Mouse (Mus musculus): ENCODE data around the gene Sv2c. TPM values are rescaled to one million over a fixed set of nuclear protein-coding genes. Genes with fewer than 3 reads are reported as not detected.

Sv2c gene
- polyA plus RNA-seq, 1 experiment from 2014 or later: 0.86 TPM

DNA sequence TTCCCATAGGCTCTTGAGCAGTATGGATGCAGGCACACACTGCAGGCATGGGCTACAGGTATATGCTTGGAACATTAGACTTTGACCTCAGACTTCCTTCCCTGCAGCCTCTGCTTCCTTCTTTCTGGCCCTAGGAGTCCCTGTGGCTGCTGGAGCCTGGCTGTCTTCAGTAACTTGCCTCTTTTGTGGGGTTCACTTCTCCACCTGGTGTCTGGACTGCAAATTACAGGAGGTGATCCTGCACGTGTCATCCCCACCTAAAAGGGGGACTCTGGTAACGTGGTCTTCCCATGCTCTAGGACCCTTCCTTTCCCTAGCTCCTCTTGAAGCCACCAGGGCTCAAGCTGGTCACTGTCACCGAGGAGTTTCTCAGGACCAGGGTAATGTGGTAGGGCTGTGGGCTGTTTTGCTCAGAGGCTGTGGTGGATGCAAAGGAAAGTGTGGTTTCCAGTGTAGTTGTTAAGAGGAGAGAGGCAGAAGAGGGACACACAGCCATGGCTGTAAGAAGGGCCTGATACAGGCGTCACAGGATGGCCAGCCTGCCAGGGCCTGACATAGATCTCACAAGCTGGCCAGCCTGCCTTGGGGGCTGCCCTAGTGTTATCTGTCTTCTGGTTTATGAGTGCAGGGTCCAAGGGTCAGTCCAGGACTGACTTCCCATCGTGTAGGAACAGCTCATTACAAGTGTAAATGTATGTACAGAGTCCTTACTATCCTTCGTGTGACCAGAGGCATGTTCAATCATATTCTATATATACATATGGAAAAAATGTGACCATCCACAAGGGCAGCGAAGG lies 181.1 kb downstream of the Sv2c start:
- Histone ChIP-seq H3K9ac (ENCODE audit: low read length) (no peak overlapping the region), H3K27ac (ENCODE audit: low read depth, low read length) (no peak overlapping the region), H3K9me3 (ENCODE audit: control insufficient read depth, low read length) (no peaks in the 10 kb centered on the region), H3K4me1 (replicated peaks; ENCODE audit: control insufficient read depth, insufficient read depth, low read length) (no peaks in the 10 kb centered on the region), H3K4me2 (ENCODE audit: low read depth, low read length, severe bottlenecking) (no peak overlapping the region), H3K4me3 (ENCODE audit: low read depth, low read length) (no peak overlapping the region), H3K36me3 (ENCODE audit: control insufficient read depth, insufficient read depth, low read length) (no peaks in the 10 kb centered on the region), H3K27me3 (ENCODE audit: control insufficient read depth, insufficient read depth, low read length) (no peaks in the 10 kb centered on the region)
- DNase-seq (ENCODE audit: low spot score) (no peak), ATAC-seq (replicated peaks; ENCODE audit: low FRiP score) (no peak)
- WGBS: 68% methylated on average over 7 of the region's 7 CpGs

DNA sequence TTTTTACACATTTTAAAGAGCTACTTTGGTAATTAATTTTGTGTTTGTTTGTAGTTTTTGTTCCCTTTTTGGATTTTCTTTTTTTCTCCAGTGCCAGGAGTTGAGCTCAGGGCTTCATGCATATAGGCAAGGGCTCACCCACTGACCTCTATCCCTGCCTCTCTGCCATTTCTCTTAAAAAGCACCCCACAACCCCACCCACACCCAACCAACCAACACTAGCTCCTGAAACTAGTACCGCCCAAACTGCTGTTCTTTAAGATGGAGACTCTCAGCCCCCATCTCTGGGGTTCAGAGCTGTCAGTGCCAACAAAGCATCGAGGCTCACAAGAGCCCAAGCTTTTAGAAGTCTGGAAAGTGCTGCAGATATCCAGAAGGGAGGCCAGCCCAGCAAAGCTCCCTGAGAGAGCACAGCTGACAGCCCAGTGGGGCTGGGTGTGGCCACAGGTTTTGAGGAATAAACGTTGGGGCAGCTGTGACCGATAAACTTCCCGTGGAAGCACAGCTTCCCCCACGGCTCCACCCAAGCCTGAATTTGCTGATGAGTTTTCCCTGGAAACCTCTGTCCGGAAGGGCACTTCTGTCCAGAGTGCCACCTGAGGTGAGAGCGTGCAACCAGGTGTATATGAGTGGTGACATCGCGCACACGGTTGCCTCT lies 181.8 kb downstream of the Sv2c start:
- no peaks in the 10 kb centered on the region for H3K36me3 ChIP-seq (ENCODE audit: control insufficient read depth, insufficient read depth, low read length)
- 89% methylated on average over 11 of the region's 11 CpGs for WGBS
- no peak for ATAC-seq (replicated peaks; ENCODE audit: low FRiP score)
- H3K27ac ChIP-seq (ENCODE audit: low read depth, low read length): no peak overlapping the region
- no peaks in the 10 kb centered on the region for H3K4me1 ChIP-seq (replicated peaks; ENCODE audit: control insufficient read depth, insufficient read depth, low read length)
- no peaks in the 10 kb centered on the region for H3K9me3 ChIP-seq (ENCODE audit: control insufficient read depth, low read length)
- DNase-seq (ENCODE audit: low spot score): no peak
- H3K27me3 ChIP-seq (ENCODE audit: control insufficient read depth, insufficient read depth, low read length): no peaks in the 10 kb centered on the region
- no peak overlapping the region for H3K4me2 ChIP-seq (ENCODE audit: low read depth, low read length, severe bottlenecking)
- H3K4me3 ChIP-seq (ENCODE audit: low read depth, low read length): no peak overlapping the region
- no peak overlapping the region for H3K9ac ChIP-seq (ENCODE audit: low read length)

DNA sequence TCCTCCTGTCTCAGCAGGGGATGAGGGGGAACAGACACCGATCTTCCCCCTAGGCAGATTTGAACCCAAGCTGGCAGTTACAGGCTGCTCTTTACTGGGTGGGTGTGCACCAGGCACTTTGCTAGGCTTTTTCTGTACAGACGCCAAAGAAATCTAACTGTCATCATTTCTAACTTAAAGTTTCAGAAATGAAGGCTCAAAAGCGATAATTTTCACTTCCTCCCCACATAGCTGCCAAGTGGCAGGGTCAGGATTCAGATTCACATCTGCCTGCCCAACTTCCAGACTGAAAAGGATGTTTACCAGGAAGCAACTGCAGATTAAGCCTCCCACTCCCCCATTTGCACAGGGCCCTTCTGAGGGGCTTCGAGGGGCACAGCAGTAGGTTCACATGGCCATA lies 183.0 kb downstream of the Sv2c start:
- no peak overlapping the region for H3K4me2 ChIP-seq (ENCODE audit: low read depth, low read length, severe bottlenecking)
- H3K4me1 ChIP-seq (replicated peaks; ENCODE audit: control insufficient read depth, insufficient read depth, low read length): no peaks in the 10 kb centered on the region
- H3K27me3 ChIP-seq (ENCODE audit: control insufficient read depth, insufficient read depth, low read length): no peaks in the 10 kb centered on the region
- no peak overlapping the region for H3K27ac ChIP-seq (ENCODE audit: low read depth, low read length)
- H3K9ac ChIP-seq (ENCODE audit: low read length): no peak overlapping the region
- no peaks in the 10 kb centered on the region for H3K36me3 ChIP-seq (ENCODE audit: control insufficient read depth, insufficient read depth, low read length)
- 89% methylated on average over 4 of the region's 4 CpGs for WGBS
- no peak for ATAC-seq (replicated peaks; ENCODE audit: low FRiP score)
- H3K9me3 ChIP-seq (ENCODE audit: control insufficient read depth, low read length): no peaks in the 10 kb centered on the region
- no peak for DNase-seq (ENCODE audit: low spot score)
- H3K4me3 ChIP-seq (ENCODE audit: low read depth, low read length): no peak overlapping the region

- H3K27me3 ChIP-seq (ENCODE audit: control insufficient read depth, insufficient read depth, low read length): no peaks in the 10 kb centered on the region
- WGBS: 90% methylated on average over 4 of the region's 4 CpGs
- no peaks in the 10 kb centered on the region for H3K36me3 ChIP-seq (ENCODE audit: control insufficient read depth, insufficient read depth, low read length)
- H3K27ac ChIP-seq (ENCODE audit: low read depth, low read length): no peak overlapping the region
- ATAC-seq (replicated peaks; ENCODE audit: low FRiP score) (no peak), DNase-seq (ENCODE audit: low spot score) (no peak)
- H3K4me3 ChIP-seq (ENCODE audit: low read depth, low read length): no peak overlapping the region
- no peak overlapping the region for H3K4me2 ChIP-seq (ENCODE audit: low read depth, low read length, severe bottlenecking)
- no peaks in the 10 kb centered on the region for H3K9me3 ChIP-seq (ENCODE audit: control insufficient read depth, low read length)
- no peaks in the 10 kb centered on the region for H3K4me1 ChIP-seq (replicated peaks; ENCODE audit: control insufficient read depth, insufficient read depth, low read length)
- H3K9ac ChIP-seq (ENCODE audit: low read length): no peak overlapping the region
Measured at GRCm38 (mm10) chr13:95948821-95949220, 183.6 kb downstream of the Sv2c start.

DNA sequence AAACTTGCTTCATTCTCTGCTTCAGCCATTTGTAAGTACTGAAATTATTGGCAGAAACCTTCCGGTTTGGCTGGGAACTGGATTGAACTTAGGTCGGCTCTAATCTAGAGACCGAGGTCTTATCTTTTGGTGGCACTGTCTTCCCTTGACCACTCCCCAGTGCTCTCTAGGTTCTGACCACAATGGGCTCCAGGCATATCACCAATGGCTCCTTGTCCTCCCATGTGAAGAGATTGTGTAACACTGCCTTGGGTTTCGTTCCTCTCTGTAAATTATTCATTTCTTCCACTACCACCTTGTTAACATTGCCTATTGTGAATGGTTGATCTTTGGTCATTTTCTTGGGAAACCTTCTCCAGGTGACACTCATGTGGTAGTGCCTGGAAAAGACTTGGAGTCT lies 184.0 kb downstream of the Sv2c start:
- Histone ChIP-seq H3K36me3 (ENCODE audit: control insufficient read depth, insufficient read depth, low read length) (no peaks in the 10 kb centered on the region), H3K9ac (ENCODE audit: low read length) (no peak overlapping the region), H3K9me3 (ENCODE audit: control insufficient read depth, low read length) (no peaks in the 10 kb centered on the region), H3K27ac (ENCODE audit: low read depth, low read length) (no peak overlapping the region), H3K27me3 (ENCODE audit: control insufficient read depth, insufficient read depth, low read length) (no peaks in the 10 kb centered on the region), H3K4me2 (ENCODE audit: low read depth, low read length, severe bottlenecking) (no peak overlapping the region), H3K4me3 (ENCODE audit: low read depth, low read length) (no peak overlapping the region), H3K4me1 (replicated peaks; ENCODE audit: control insufficient read depth, insufficient read depth, low read length) (no peaks in the 10 kb centered on the region)
- ATAC-seq (replicated peaks; ENCODE audit: low FRiP score) (no peak), DNase-seq (ENCODE audit: low spot score) (no peak)
- WGBS: 94% methylated on average over 4 of the region's 4 CpGs

DNA sequence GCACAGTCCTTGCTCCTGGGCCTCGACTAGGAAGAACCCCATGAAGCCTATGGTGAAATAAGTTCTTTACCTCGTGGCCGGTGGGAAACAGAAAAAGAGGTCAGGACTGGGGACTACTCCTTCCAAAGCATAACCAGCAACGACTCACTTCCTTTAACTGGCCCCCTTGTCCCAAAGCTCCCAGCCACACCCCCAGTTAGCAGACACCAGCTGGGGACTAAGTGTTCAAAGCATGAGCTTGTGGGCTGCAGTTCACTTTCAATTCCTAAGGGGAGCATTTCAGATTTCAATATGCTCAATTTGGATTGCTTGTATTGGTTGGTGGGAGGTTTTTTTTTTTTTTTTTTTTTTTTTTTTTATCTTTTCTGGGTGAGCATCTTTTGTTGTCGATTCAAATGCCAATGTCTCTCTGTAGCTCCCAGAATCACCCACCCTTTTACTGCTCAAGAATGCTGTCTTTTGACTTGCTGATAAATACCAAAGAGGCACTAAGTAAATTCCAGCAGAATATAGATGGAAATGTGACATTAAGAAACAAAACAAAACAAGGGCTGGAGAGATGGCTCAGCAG lies 186.4 kb downstream of the Sv2c start:
- Histone ChIP-seq H3K36me3 (ENCODE audit: control insufficient read depth, insufficient read depth, low read length) (no peaks in the 10 kb centered on the region), H3K9ac (ENCODE audit: low read length) (no peak overlapping the region), H3K27ac (ENCODE audit: low read depth, low read length) (no peak overlapping the region), H3K4me2 (ENCODE audit: low read depth, low read length, severe bottlenecking) (no peak overlapping the region), H3K9me3 (ENCODE audit: control insufficient read depth, low read length) (no peaks in the 10 kb centered on the region), H3K27me3 (ENCODE audit: control insufficient read depth, insufficient read depth, low read length) (no peaks in the 10 kb centered on the region), H3K4me3 (ENCODE audit: low read depth, low read length) (no peak overlapping the region), H3K4me1 (replicated peaks; ENCODE audit: control insufficient read depth, insufficient read depth, low read length) (no peaks in the 10 kb centered on the region)
- ATAC-seq (replicated peaks; ENCODE audit: low FRiP score) (no peak), DNase-seq (ENCODE audit: low spot score) (no peak)
- 76% methylated on average over 5 of the region's 5 CpGs for WGBS

DNA sequence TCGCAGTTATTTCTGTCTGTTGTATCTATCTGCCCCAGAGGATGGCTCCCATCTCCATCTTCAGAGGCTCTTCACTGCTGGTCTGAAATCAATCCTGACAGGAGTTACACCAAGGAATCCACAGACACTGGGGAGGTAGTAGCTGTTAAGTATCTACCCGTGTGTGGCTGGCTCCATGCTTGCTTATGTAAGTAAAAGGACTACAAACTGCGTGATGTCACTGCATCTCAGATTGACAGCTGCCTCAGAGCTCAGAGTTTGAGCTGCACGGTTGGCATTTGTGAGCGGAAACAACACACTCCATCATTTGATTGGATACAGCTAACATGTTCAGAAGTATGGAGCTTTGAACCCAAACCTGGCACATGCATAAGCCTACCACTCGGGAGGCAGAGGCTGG lies 187.8 kb downstream of the Sv2c start:
- 85% methylated on average over 6 of the region's 6 CpGs for WGBS
- H3K4me3 ChIP-seq (ENCODE audit: low read depth, low read length): no peak overlapping the region
- ATAC-seq (replicated peaks; ENCODE audit: low FRiP score): no peak
- no peak overlapping the region for H3K4me2 ChIP-seq (ENCODE audit: low read depth, low read length, severe bottlenecking)
- no peaks in the 10 kb centered on the region for H3K36me3 ChIP-seq (ENCODE audit: control insufficient read depth, insufficient read depth, low read length)
- no peaks in the 10 kb centered on the region for H3K4me1 ChIP-seq (replicated peaks; ENCODE audit: control insufficient read depth, insufficient read depth, low read length)
- H3K9me3 ChIP-seq (ENCODE audit: control insufficient read depth, low read length): no peaks in the 10 kb centered on the region
- H3K27me3 ChIP-seq (ENCODE audit: control insufficient read depth, insufficient read depth, low read length): no peaks in the 10 kb centered on the region
- no peak for DNase-seq (ENCODE audit: low spot score)
- no peak overlapping the region for H3K9ac ChIP-seq (ENCODE audit: low read length)
- H3K27ac ChIP-seq (ENCODE audit: low read depth, low read length): no peak overlapping the region

- H3K4me1 ChIP-seq (replicated peaks; ENCODE audit: control insufficient read depth, insufficient read depth, low read length): no peaks in the 10 kb centered on the region
- H3K27me3 ChIP-seq (ENCODE audit: control insufficient read depth, insufficient read depth, low read length): no peaks in the 10 kb centered on the region
- no peak overlapping the region for H3K27ac ChIP-seq (ENCODE audit: low read depth, low read length)
- no peaks in the 10 kb centered on the region for H3K36me3 ChIP-seq (ENCODE audit: control insufficient read depth, insufficient read depth, low read length)
- no peak overlapping the region for H3K4me3 ChIP-seq (ENCODE audit: low read depth, low read length)
- H3K9ac ChIP-seq (ENCODE audit: low read length): no peak overlapping the region
- H3K9me3 ChIP-seq (ENCODE audit: control insufficient read depth, low read length): no peaks in the 10 kb centered on the region
- 84% methylated on average over 3 of the region's 3 CpGs for WGBS
- no peak overlapping the region for H3K4me2 ChIP-seq (ENCODE audit: low read depth, low read length, severe bottlenecking)
- DNase-seq (ENCODE audit: low spot score): no peak
- ATAC-seq (replicated peaks; ENCODE audit: low FRiP score): no peak
Measured at GRCm38 (mm10) chr13:95943919-95944318, 188.5 kb downstream of the Sv2c start.

All from forebrain, embryonic 11.5 days (tissue).